Mouse (Mus musculus) ovary, postnatal 14 days (tissue): ENCODE measurements around the gene Retreg3.
"Not testable (repeated sequence)": the region's sequence is repeated elsewhere in the genome, so short reads cannot be mapped to it uniquely, and the experiment has no call there.

Experiments
- DNase-seq: peaks from one replicate; pipeline ENCODE4 v3.0.0; 2022; ENCODE audit warnings: low spot score

Gene Retreg3

DNA sequence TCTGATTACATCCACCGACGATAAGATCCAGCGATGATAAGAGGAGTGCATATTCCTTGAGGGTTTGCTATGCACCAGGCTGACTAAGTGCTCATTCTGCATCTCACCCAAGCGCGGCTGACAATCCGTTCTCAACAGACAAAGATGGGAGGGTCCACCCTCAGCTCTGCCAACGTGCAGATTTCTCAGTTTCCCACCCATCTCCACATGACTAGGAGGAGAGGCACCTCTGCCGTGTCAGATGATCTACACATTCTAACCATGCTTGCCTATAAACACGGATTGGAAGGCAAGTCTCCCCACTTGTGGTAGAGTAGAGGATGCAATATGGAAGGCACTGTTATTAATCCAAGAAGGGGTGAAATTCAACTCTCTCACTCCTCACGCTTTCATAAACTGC lies 29.1 kb upstream of the Retreg3 start:
- DNase-seq: no peak

DNA sequence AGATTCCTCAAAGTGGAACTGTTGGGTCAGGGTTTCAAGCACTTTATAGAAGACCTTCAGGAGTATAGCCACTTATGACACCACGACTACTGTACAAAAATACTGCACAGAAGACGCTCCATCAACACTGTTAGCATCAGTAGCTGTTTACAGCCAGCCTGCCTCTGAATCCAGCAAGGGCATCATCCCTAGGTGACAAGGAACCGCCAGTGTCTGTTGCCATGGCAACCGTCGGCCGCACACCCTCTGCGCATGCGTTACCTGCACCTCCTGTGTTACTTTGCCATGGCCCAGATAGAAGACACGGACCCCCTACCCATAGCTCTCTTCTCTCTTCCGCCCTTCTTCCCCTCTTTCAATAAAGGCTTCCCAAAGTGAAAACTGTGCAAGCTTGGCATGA lies 26.7 kb upstream of the Retreg3 start:
- no peak for DNase-seq

DNA sequence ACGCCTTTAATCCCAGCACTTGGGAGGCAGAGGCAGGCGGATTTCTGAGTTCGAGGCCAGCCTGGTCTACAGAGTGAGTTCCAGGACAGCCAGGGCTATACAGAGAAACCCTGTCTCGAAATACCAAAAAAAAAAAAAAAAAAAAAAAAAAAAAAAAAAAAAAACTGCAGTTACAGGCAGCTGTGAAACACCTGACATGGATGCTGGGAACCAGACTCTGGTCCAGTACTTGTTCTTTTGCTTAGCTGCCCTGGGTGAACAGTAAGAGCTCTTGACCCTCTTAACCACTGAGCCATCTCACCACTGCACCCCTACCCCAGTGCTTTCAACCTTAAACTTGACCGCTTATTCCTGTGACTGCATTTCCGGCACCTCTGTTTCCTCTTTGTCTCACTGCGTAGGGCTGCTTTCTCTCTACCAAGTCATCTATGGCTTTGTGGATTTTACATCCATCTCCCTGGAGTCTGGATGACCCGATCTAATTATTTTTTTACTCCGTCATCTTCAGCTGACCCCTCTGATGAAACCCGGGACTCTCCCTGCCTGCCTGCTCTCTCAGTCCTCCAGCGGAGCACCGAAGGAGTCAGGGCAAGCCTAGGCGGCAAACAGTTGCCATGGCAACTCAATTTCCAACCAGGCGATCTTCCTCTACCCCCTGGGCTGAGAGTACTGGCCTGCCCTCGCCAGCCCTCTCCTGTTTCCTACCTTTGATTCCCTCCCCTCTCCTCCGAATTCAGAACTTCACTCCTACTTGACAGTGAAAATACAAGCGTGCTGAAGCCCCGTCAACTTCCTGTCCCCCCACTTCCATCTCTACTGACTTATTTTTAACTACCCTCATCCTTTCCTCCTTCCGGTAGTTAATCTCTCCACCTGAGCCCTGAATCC lies 23.9 kb upstream of the Retreg3 start:
- DNase-seq: no peak

DNA sequence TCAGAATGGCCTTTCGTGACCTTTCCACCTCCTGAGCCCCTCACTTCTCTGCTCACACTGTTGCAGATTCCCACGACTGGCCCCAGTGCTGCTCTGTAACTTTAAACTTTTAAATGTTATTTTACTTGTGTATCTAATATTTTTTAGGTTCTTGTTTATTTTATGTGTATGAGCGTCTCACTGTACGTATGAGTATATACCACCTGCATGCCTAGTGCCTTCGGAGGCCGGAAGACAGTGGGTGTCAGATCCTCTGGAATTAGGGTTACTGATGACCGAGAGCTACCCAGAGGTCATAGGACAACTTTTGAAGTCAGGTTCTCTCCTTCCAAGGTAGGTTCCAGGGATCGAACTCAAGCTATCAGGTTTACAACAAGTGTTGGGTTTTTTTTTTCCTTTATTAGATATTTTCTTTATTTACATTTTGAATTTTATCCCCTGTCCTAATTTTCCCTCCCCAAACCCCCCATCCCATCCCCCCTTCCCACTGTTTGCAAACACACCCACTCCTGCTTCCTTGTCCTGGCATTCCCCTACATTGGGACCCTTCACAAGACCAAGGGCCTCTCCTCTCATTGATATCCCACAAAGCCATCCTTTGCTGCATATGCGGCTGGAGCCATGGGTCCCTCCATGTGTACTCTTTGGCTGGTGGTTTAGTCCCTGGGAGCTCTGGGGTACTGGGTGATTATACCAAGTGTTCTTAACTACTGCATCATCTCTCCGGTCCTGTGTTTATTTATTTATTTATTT lies 22.7 kb upstream of the Retreg3 start:
- no peak for DNase-seq

DNA sequence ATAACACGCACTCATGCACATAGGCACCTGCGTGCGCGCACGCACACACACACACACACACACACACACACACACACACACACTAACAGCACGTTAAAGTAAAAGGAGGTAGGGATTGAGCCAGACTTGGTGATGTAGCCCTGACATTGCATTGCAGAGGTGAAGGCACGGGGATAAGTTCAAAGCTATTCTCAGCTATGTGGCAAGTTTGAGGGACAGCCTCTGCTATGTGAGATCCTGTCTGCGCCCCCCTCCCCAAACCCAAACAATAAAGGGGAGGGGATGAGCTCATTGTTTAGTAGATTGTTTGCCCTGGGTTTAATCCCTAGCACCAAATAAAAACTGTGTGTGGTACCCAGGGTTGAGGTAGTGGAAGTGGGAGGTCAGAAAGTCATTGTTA lies 21.4 kb upstream of the Retreg3 start:
- DNase-seq: no peak

DNA sequence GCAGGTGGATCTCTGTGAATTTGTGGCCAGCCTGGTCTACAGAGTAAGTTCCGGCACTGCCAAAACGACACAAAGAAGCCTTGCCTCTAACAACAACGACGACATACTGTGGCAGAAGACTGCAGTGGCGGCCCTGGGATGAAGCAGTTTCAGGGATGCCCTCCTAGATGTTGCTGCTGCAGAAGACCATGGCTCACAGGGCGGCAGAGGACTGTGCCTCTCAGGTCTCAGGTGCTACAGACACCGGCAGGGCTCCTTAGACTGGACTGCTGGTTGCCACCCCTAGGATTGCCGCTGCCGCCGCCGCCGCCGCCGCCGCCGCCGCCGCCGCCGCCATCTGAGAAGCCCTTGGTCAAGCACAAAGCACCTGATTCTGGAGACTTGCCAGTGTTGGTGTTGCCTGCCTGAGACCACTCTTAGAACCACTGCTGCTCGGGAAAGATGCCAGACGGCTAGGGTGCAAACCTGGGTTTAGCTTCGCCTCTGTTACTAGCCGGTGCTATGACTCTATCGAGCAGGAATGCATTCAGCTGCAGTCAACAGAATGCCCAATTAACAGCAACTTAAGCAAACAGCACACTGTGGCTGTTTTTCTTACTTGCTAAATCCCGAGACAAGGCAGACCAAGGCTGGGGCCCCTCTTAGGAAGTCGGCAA lies 20.6 kb upstream of the Retreg3 start:
- DNase-seq: no peak

DNA sequence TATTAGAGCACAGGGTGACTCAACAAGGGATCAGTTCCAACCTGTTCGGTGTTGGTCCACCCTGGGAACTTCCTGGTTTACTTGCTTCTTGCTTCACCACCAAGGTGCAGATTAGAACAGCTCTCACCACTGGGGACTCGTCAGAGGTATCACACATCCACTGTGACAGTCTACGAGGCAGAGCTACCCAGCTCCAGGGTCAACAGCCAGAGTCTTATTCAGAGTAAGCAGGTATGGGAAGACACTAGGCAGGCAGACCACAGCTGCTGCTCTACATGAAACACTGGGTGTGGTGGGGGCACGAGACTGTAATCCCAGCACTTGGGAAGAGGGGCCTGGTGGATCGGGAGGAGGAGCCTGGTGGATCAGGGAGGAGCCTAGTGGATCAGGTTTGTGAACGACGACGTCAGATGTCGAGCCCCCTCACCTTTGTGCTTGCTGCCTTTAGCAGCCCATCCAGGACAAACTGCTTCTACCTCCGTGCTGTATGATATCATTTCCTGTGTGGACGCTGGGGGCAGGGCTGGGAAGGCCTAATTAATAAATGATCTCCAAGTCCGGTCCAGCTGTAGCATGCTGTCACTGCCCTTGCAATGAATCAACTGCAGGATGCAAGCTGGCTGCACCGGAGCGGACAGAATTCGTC lies 19.0 kb upstream of the Retreg3 start:
- no peak for DNase-seq

DNA sequence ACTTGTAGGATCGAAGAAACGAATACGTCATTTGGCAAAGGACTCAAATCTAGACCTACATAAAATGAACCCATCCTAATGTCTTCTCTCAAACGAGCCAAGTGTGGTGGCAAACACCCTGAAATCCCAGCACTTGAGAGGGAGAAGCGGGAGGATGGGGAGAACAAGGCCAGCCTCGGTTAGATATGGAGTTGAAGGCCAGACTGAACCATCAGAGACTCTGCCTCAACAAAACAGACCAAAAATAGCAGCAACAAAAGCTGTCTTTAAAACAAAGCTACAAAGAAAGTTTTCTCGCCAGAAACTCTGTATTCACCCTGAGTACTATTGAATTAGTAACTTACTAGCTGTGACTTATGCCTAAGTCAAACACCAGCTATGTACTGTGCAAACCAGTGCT lies 17.3 kb upstream of the Retreg3 start:
- no peak for DNase-seq

DNA sequence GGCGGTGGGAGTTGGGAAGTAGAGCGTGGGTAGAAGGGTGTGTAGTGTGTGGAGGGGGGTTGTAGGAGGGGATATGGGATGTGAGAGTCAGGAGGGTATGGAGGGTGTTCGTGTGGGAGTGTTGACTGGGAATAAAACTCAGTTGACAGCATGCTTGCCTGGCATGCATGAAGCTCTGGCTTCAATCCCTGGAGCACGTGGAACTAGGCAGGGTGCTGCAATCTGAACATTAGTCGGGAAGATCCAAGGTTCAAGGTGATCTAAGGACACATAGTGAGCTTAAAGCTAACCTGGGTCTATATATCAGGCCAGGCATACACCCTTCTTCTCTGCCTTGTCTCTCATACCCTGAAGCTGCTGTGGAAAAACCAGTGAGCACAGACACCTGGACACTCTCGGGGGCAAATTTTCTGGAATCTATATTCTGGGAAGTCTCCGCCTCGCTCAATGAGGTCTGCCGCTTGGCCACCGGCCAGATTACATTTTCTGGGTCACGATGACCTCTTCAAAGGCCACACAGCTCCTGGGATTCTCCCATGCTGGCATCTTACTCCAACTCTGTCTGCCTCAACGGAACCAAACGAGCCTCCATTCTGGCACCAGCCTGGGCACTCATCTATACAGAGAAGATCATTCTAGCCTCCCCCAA lies 14.6 kb upstream of the Retreg3 start:
- no peak for DNase-seq

DNA sequence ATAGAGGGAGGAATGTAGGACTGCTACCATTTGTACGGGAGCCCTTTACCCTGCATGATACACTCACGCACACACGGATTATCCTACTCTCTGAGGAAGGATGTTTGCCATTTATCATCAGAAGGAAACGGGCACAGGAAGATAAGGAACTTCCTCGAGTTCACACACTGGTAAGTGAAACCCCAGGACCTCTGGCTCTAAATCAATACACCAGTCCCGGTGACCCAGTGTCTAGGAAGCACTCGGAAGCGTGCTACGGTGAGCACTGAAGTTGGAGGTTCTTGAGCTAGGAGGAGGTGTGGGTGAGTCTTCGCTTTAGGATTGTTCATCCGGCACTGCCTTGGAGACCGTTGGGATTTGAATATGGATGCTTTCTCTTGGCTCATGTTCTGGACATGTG lies 13.3 kb upstream of the Retreg3 start:
- no peak for DNase-seq

DNA sequence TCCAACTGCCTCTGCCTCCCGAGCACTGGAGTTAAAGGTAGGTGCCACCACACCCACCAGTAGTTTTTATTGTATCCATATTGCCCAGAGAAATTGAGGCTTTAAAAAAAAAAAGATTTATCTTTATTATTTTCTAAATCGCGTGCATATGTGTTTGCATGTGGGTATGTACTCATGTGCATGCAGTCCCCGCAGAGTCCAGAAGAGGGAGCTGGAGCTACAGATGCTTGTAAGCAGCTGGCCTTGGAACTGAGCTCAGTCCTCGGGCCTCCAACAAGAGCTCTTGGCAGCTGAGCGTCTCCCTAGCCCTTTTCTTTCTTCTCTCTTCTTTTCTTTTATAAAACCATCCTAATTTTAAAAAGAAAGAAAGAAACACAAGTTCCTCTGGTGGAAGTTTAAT lies 12.0 kb upstream of the Retreg3 start:
- no peak for DNase-seq

DNA sequence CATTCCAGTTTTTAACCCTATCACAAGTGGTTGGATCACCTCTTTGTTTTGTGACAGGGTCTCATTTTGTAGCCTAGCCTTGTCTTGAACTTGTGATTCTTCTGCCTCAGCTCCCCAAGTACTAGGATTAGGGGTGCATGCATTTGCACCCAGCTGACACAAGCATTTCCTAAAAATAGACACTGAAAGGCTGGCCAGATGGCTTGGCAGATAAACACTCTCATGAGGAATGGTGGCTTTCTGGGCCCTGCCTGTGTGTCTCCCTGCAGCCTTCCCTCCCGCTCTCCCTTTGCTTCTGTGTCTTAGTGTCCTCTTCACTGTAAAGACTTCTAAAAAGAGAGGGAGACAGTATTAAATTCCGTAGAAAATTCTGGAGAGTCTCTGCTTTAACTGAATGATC lies 11.5 kb upstream of the Retreg3 start:
- DNase-seq: no peak

DNA sequence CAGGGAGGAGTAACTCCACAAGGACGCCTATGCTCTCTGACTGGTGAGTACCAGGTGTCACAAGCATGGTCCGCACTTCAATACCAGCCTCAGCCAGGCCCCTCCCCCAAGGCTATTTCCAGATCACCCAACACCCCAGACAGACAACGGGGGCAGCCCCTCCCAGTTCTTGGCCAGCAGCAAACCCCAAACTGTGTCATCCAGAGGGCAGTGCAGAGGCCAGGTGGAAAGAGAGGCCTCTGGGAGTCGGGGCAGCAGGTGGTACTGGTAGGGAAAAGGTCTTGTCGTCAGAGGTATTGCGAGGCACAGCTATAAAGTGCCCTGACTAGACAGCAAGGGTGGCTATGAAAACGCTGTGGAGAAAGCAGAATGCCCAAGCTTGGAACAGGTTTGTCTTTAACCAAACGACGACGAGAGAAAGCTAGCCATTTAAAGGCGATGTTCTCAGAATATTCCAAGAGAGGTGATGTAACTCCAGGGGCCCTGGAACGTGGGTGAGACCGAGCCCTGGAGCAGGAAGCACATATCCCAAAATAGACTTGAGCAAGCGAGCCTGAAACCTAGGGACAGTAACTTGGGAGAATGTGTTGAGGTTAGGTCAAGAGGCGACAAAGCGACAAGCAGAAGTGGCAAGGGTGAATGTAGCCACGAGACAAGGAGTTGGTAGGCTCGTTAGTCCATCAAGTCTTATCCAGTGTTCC lies 10.5 kb upstream of the Retreg3 start:
- no peak for DNase-seq

DNA sequence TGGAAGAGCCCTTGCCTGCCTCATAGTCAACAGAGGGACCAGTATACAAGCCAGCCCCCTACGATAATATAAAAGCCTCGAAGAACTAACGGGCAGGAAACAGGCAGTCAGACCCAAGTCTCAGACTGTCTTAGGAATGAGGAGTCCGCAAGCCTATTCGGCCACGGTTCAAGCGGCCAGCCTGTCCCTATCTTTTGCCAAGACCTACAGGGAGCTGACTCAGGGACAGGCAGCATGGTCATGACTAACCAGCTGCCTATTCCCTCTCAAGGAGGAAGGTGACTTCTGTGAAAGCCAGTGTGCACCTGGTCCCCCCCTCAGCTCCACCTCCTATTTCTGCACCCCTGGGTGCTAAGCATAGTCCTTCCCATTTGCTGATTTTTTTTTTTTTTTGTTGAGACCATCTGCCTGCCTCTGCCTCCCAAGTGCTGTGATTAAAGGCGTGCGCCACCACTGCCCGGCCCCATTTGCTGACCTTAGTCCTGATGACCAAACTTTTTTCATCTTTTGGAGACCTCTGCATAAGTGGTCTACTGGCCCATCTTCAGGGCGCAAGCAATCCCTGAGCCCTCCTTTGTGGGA lies 9.4 kb upstream of the Retreg3 start:
- DNase-seq: no peak

DNA sequence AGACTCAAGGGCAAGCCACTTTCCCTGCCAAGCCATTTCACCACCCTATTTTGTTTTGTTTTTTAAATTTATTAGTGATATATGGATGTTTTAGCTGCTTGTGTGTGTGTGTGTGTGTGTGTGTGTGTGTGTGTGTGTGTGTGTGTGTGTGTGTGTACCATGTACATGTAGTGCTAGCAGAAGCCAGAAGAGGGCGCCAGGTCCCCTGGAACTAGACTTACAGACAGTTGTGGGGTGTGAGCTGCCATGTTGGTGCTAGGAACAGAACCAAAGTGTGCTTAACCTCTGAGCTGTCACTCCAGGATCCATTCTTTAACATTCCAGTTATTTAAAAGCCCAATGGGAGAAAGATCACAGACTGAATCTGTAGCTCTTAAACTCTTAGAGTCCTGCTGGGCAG lies 7.4 kb upstream of the Retreg3 start:
- DNase-seq: no peak

DNA sequence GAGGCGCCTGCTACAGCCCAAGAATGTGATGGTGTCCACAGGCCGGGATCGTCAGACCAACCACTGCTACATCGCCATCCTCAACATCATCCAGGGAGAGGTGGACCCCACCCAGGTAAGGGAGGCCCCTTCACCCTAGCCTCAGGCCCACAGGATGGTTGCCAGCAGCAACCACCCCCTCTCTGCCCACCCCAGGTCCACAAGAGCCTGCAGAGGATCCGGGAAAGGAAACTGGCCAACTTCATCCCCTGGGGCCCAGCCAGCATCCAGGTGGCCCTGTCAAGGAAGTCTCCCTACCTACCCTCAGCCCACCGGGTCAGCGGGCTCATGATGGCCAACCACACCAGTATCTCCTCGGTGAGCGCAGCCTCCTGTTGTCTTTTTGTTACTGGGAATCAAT lies 5.3 kb upstream of the Retreg3 start:
- not testable (repeated sequence) for DNase-seq

DNA sequence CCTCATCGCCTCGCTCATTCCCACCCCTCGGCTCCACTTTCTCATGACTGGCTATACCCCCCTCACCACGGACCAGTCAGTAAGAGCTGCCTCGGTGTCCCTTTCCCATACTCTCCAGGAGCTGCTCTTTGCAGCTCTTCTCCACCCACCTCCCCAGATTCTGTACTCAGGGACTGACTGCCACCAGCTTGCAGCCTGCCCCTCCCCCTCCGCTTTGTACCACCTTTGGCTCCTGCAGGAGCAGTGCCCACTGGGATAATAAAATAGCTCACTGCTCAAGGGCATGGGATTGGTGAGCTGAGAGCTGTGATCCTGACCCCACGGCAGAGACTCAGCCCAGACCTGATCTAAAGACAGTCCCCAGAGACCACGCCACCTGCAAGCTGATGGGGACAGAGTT lies 4.8 kb upstream of the Retreg3 start:
- DNase-seq: not testable (repeated sequence)

DNA sequence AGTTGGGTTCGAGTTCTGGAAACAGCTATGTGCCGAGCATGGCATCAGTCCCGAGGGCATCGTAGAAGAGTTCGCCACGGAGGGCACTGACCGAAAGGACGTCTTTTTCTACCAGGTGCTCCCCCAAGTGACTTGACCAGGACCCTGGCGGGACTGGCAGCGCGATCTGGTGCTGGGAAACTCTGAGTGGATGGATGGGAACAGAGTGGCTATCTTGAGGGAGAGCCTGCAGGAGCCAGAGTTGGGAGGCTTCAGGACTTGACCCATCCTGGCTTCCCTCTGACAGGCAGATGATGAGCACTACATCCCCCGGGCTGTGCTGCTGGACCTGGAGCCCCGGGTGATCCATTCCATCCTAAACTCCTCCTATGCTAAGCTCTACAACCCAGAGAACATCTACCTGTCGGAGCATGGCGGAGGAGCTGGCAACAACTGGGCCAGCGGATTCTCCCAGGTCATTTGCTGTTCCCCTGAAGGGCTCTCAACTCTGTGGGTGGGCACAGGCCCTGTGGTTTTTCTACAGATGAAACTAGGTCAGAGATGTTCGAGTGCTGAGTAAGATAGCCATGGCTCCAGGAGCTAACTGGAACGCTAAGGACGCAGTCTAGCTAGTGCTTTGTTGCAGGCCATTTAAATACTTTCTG lies 974 bp upstream of the Retreg3 start:
- DNase-seq: no peak

DNA sequence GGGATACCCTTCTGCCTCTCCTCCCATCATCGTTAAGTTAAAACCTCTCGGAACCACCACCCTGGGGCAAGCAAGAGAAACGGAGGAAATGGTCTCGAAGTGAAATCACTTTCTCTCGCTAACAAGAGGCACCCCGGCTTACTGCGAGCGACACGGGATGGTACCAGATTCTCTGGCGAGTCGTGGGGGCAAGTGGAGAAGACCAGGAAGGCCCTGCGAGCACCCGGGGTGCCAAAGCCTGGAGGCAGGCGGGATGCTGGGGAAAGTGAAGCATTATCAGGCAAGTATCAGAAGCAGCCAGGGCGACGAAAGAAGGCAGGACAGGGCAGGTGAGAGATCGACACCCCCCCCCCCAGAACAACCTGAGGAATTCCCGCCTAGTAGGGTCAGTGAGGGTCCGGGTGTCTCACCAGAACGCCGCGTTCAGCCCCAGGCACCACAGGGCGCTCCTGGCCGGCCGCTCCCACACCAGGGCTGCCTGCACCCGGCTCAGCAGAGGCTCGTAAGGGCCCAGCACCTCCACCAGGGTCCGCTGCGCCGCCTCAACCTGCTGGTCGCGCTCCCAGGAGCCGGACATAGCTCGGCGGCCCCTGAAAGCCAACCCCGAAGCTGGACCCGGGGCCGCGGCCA lies 447 bp downstream of the Retreg3 start:
- no peak for DNase-seq

DNA sequence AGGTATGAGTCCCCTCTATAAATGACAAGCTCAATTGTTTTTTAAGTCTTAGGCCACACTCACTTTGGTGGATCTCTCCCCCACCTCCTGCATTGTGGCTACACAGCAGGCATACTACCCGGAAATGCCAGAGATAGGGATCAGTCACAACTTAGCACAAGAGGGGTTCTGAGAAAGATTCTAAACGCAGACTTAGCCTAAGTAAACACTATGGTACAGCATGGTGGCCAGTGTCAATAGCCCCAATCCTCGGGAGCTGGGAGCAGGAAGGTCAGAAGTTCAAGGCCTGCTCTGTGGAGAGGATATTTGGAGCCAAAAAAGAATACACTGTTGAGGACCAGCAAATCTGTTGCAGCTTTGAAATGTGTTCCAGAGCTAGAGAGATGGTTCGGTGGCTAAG lies 1.6 kb downstream of the Retreg3 start:
- no peak for DNase-seq
